Mouse (Mus musculus) spleen, adult 2 months (tissue): ENCODE measurements at regions not wholly inside any gene's neighbourhood (a gene's known extent, or its start where the extent isn't known, plus 50 kb on each side); places are given as distances from the start of the nearest gene placed in this dataset.

Experiments
- DNase-seq, 2 experiments: peaks; one replicate each; pipeline versions ENCODE4 v3.0.0 to v3.0.0-alpha.2; 2012 to 2021; ENCODE audit warnings: low spot score in 2 of 2, low read depth in 1 of 2
- H3K27ac ChIP-seq: fragments of 200-500 bp; 2 replicates; pipeline ENCODE4 v1.5.1; 2012; ENCODE audit warnings: low read length, inconsistent platforms; ENCODE audit not compliant: insufficient read depth
- H3K27me3 ChIP-seq: fragments of 200-500 bp; 2 replicates; pipeline ENCODE4 v1.6.1; 2012; ENCODE audit warnings: mild to moderate bottlenecking, moderate library complexity, low read length, inconsistent platforms; ENCODE audit not compliant: control insufficient read depth, insufficient read depth
- H3K36me3 ChIP-seq: fragments of 200-500 bp; 2 replicates; pipeline ENCODE4 v1.6.1; 2012; ENCODE audit warnings: mild to moderate bottlenecking, low read length, inconsistent platforms; ENCODE audit not compliant: control insufficient read depth, insufficient read depth
- H3K4me1 ChIP-seq: fragments of 200-500 bp; 2 replicates; pipeline ENCODE4 v1.6.1; 2011; ENCODE audit warnings: inconsistent platforms; ENCODE audit not compliant: control insufficient read depth, insufficient read depth, insufficient read length
- H3K4me3 ChIP-seq: fragments of 200-500 bp; 2 replicates; pipeline ENCODE4 v1.5.1; 2011; ENCODE audit warnings: mild to moderate bottlenecking, inconsistent platforms; ENCODE audit not compliant: insufficient read depth, insufficient read length; ENCODE audit errors: extremely low read depth
- CTCF ChIP-seq: fragments of 200-500 bp; IDR thresholded peaks from 2 replicates; pipeline ENCODE4 v1.5.1; 2011; ENCODE audit warnings: mild to moderate bottlenecking, inconsistent platforms; ENCODE audit not compliant: insufficient read depth, insufficient read length, insufficient replicate concordance; ENCODE audit errors: extremely low read depth
- POLR2A ChIP-seq: fragments of 200-500 bp; IDR thresholded peaks from 2 replicates; pipeline ENCODE4 v1.6.1; 2011; ENCODE audit warnings: low read depth, low read length, inconsistent platforms
- WGBS: fragments of 180-500 bp; shearing (Covaris S2); methylation state at CpG from one replicate; pipeline ENCODE4 v1.1.7; 2018; 5-methylcytosine and 5-hydroxymethylcytosine counted together

- Histone ChIP-seq H3K36me3 (no peaks in the 10 kb centered on the region), H3K27me3 (no peaks in the 10 kb centered on the region), H3K4me3 (no peak overlapping the region), H3K27ac (no peak overlapping the region), H3K4me1 (no peaks in the 10 kb centered on the region)
- TF ChIP-seq CTCF (no peak), POLR2A (no peak)
- no peak for DNase-seq
- WGBS = 57% methylated on average over 2 of the region's 2 CpGs
These were observed 154.4 kb upstream of the Bmp2 start for GRCm38 (mm10) chr2:133397566-133397965.

GRCm38 (mm10) chr2:133399059-133399690, 152.8 kb upstream of the Bmp2 start:
- Histone ChIP-seq H3K27ac (no peak overlapping the region), H3K4me1 (no peaks in the 10 kb centered on the region), H3K36me3 (no peaks in the 10 kb centered on the region), H3K4me3 (no peak overlapping the region), H3K27me3 (no peaks in the 10 kb centered on the region)
- WGBS = 90% methylated on average over 5 of the region's 5 CpGs
- no peak for DNase-seq
- no peak for TF ChIP-seq POLR2A
- TF ChIP-seq CTCF = no peak

- TF ChIP-seq CTCF = no peak
- TF ChIP-seq POLR2A = no peak
These were observed 151.0 kb upstream of the Bmp2 start for GRCm38 (mm10) chr2:133400963-133401362.

GRCm38 (mm10) chr2:133416990-133417581, 134.9 kb upstream of the Bmp2 start:
- no peaks in the 10 kb centered on the region for H3K36me3 ChIP-seq
- H3K27ac ChIP-seq = no peak overlapping the region
- H3K4me1 ChIP-seq = no peaks in the 10 kb centered on the region
- 71% methylated on average over 8 of the region's 8 CpGs for WGBS
- H3K27me3 ChIP-seq = no peaks in the 10 kb centered on the region; the same call in 1 of the 2 replicates
- H3K4me3 ChIP-seq = no peak overlapping the region
- DNase-seq = no peak
- TF ChIP-seq POLR2A = no peak
- no peak for TF ChIP-seq CTCF

More at GRCm38 (mm10) chr2:133400963-133401362, 151.0 kb upstream of the Bmp2 start:
- no peak overlapping the region for H3K27ac ChIP-seq
- no peaks in the 10 kb centered on the region for H3K27me3 ChIP-seq
- H3K4me3 ChIP-seq = no peak overlapping the region
- DNase-seq = no peak
- 82% methylated on average over 3 of the region's 3 CpGs for WGBS
- no peaks in the 10 kb centered on the region for H3K4me1 ChIP-seq
- no peaks in the 10 kb centered on the region for H3K36me3 ChIP-seq

- no peak for DNase-seq
- no peaks in the 10 kb centered on the region; the same call in 1 of the 2 replicates for H3K27me3 ChIP-seq
- no peak overlapping the region for H3K4me3 ChIP-seq
- WGBS = 62% methylated on average over 6 of the region's 6 CpGs
- no peaks in the 10 kb centered on the region for H3K36me3 ChIP-seq
- no peaks in the 10 kb centered on the region for H3K4me1 ChIP-seq
- TF ChIP-seq POLR2A (no peak), CTCF (no peak)
- H3K27ac ChIP-seq = no peak overlapping the region
These were observed 132.2 kb upstream of the Bmp2 start for GRCm38 (mm10) chr2:133419686-133420303.

GRCm38 (mm10) chr2:133425538-133425937, 126.4 kb upstream of the Bmp2 start:
- Histone ChIP-seq H3K27me3 (no peaks in the 10 kb centered on the region; the same call in 1 of the 2 replicates), H3K4me1 (no peaks in the 10 kb centered on the region), H3K36me3 (no peaks in the 10 kb centered on the region), H3K4me3 (no peak overlapping the region), H3K27ac (no peak overlapping the region)
- TF ChIP-seq POLR2A (no peak), CTCF (no peak)
- DNase-seq = no peak
- WGBS = 70% methylated on average over 5 of the region's 5 CpGs

- Histone ChIP-seq H3K27me3 (no peaks in the 10 kb centered on the region), H3K27ac (no peak overlapping the region), H3K4me1 (no peaks in the 10 kb centered on the region), H3K4me3 (no peak overlapping the region), H3K36me3 (no peaks in the 10 kb centered on the region)
- no peak for DNase-seq
- no peak for TF ChIP-seq CTCF
- no peak for TF ChIP-seq POLR2A
- 65% methylated on average over 1 of the region's 1 CpGs for WGBS
These were observed 124.9 kb upstream of the Bmp2 start for GRCm38 (mm10) chr2:133427039-133427438.
